Mouse (Mus musculus) hindbrain, postnatal 0 days (tissue): ENCODE results near the gene Ralbp1. TPM values are rescaled to one million over a fixed set of nuclear protein-coding genes. Genes with fewer than 3 reads are reported as not detected.

Experiments used
- ATAC-seq: fragments of 200-750 bp; cut with Nextera tagmentation; 2 replicates; pipeline ENCODE4 v1.8.0; 2017; ENCODE audit warnings: mild to moderate bottlenecking, moderate TSS enrichment, moderate library complexity
- DNase-seq: peaks from one replicate; pipeline ENCODE4 v3.0.0-alpha.2; 2015; ENCODE audit warnings: low spot score
- H3K27ac ChIP-seq: fragments of 300-500 bp; sonication (generic); 2 replicates; pipeline ENCODE4 v1.5.1; 2014; ENCODE audit warnings: mild to moderate bottlenecking
- H3K27me3 ChIP-seq: fragments of 300-500 bp; sonication (generic); 2 replicates; pipeline ENCODE4 v1.6.1; 2014; ENCODE audit warnings: low read length, mixed read lengths; ENCODE audit not compliant: insufficient read depth
- H3K36me3 ChIP-seq: fragments of 300-500 bp; sonication (generic); 2 replicates; pipeline ENCODE4 v1.6.1; 2014; ENCODE audit warnings: low read length, mixed read lengths; ENCODE audit not compliant: insufficient read depth
- H3K4me1 ChIP-seq: fragments of 300-500 bp; sonication (generic); 2 replicates; pipeline ENCODE4 v1.6.1; 2014; ENCODE audit warnings: antibody characterized with exemption, low read length, mixed read lengths; ENCODE audit not compliant: insufficient read depth
- H3K4me2 ChIP-seq: fragments of 300-500 bp; sonication (generic); 2 replicates; pipeline ENCODE4 v1.6.1; 2014; ENCODE audit warnings: low read depth, mild to moderate bottlenecking, low read length, moderate library complexity, mixed read lengths
- H3K4me3 ChIP-seq: fragments of 300-500 bp; sonication (generic); 2 replicates; pipeline ENCODE4 v1.5.1; 2014; ENCODE audit warnings: low read length
- H3K9ac ChIP-seq: fragments of 300-500 bp; sonication (generic); replicated peaks from 2 replicates; pipeline ENCODE4 v1.6.1; 2014; ENCODE audit warnings: mild to moderate bottlenecking, low read length, moderate library complexity, mixed read lengths
- H3K9me3 ChIP-seq: fragments of 300-500 bp; sonication (generic); 2 replicates; pipeline ENCODE4 v1.6.1; 2016; ENCODE audit warnings: low read length, mixed read lengths
- CTCF ChIP-seq: IDR thresholded peaks from 2 replicates; pipeline ENCODE4 v1.5.1; 2016; ENCODE audit warnings: antibody characterized with exemption, control low read depth, low read depth
- WGBS: fragments of 180-500 bp; shearing (Covaris S2); extraction: QIAGEN DNeasy Blood & Tissue Kit; methylation state at CpG from one replicate; pipeline ENCODE4 v1.1.7; 2014; 5-methylcytosine and 5-hydroxymethylcytosine counted together
- polyA plus RNA-seq: library from polyadenylated mRNA; unstranded; fragments of >200 nt; fragmentation: Nextera tagmentation; extraction: Ambion mirVana; gene quantifications from 2 replicates; pipeline ENCODE4 v1.2.1, GENCODE M21; 2015
- total RNA-seq: library from RNA; depleted of rRNA; stranded (reverse); fragments of >200 nt; gene quantifications from 2 replicates; pipeline ENCODE4 v1.2.3, GENCODE M21; 2014; rRNA removed

Ralbp1 gene
- total and polyA plus RNA-seq, 2 experiments from 2014 or later = 35.9 to 54.0 TPM

GRCm38 (mm10) chr17:65811032-65811431 lies 74.6 kb downstream of the Ralbp1 start:
- no peak for DNase-seq
- no peak for TF ChIP-seq CTCF
- Histone ChIP-seq H3K4me2 (no peak overlapping the region), H3K36me3 (peaks cover 33% of the 10 kb centered on the region), H3K9ac (no peak overlapping the region), H3K27ac (no peak overlapping the region), H3K9me3 (no peaks in the 10 kb centered on the region), H3K4me3 (no peak overlapping the region), H3K4me1 (no peaks in the 10 kb centered on the region), H3K27me3 (no peaks in the 10 kb centered on the region)
- WGBS = 89% methylated on average over 5 of the region's 5 CpGs
- ATAC-seq = no peak

GRCm38 (mm10) chr17:65806416-65806815 lies 79.2 kb downstream of the Ralbp1 start:
- no peak overlapping the region for H3K27ac ChIP-seq
- H3K36me3 ChIP-seq = no peaks in the 10 kb centered on the region; the same call in 1 of the 2 replicates
- no peak for TF ChIP-seq CTCF
- H3K9ac ChIP-seq = no peak overlapping the region
- ATAC-seq = no peak
- no peak overlapping the region for H3K4me3 ChIP-seq
- no peaks in the 10 kb centered on the region for H3K27me3 ChIP-seq
- H3K9me3 ChIP-seq = no peaks in the 10 kb centered on the region
- DNase-seq = no peak
- 86% methylated on average over 2 of the region's 2 CpGs for WGBS
- H3K4me2 ChIP-seq = no peak overlapping the region
- no peaks in the 10 kb centered on the region for H3K4me1 ChIP-seq

GRCm38 (mm10) chr17:65805966-65806365 lies 79.6 kb downstream of the Ralbp1 start:
- no peak overlapping the region for H3K9ac ChIP-seq
- H3K4me2 ChIP-seq = no peak overlapping the region
- no peak for ATAC-seq
- 81% methylated on average over 4 of the region's 4 CpGs for WGBS
- H3K9me3 ChIP-seq = no peaks in the 10 kb centered on the region
- H3K27me3 ChIP-seq = no peaks in the 10 kb centered on the region
- H3K4me3 ChIP-seq = no peak overlapping the region
- no peaks in the 10 kb centered on the region; the same call in 1 of the 2 replicates for H3K36me3 ChIP-seq
- no peak for TF ChIP-seq CTCF
- no peaks in the 10 kb centered on the region for H3K4me1 ChIP-seq
- DNase-seq = no peak
- H3K27ac ChIP-seq = no peak overlapping the region

- Histone ChIP-seq H3K27me3 (no peaks in the 10 kb centered on the region), H3K9me3 (no peaks in the 10 kb centered on the region), H3K4me3 (no peak overlapping the region), H3K9ac (no peak overlapping the region), H3K4me2 (no peak overlapping the region), H3K4me1 (no peaks in the 10 kb centered on the region), H3K36me3 (no peaks in the 10 kb centered on the region), H3K27ac (no peak overlapping the region)
- 85% methylated on average over 4 of the region's 4 CpGs for WGBS
- no peak for TF ChIP-seq CTCF
- no peak for DNase-seq
- no peak for ATAC-seq
Measured at GRCm38 (mm10) chr17:65802026-65802425, 83.6 kb downstream of the Ralbp1 start.

- TF ChIP-seq CTCF = no peak
- H3K4me2 ChIP-seq = no peak overlapping the region
- H3K4me1 ChIP-seq = no peaks in the 10 kb centered on the region
- no peak overlapping the region for H3K4me3 ChIP-seq
- H3K27me3 ChIP-seq = no peaks in the 10 kb centered on the region
- DNase-seq (no peak), ATAC-seq (no peak)
- H3K27ac ChIP-seq = no peak overlapping the region
- no peaks in the 10 kb centered on the region for H3K9me3 ChIP-seq
- no peak overlapping the region for H3K9ac ChIP-seq
- no peaks in the 10 kb centered on the region for H3K36me3 ChIP-seq
- 87% methylated on average over 6 of the region's 6 CpGs for WGBS
Measured at GRCm38 (mm10) chr17:65800451-65800850, 85.1 kb downstream of the Ralbp1 start.

- Histone ChIP-seq H3K4me3 (no peak overlapping the region), H3K4me1 (no peaks in the 10 kb centered on the region), H3K9me3 (no peaks in the 10 kb centered on the region), H3K9ac (no peak overlapping the region), H3K27me3 (no peaks in the 10 kb centered on the region), H3K36me3 (no peaks in the 10 kb centered on the region), H3K27ac (no peak overlapping the region), H3K4me2 (no peak overlapping the region)
- 85% methylated on average over 1 of the region's 1 CpGs for WGBS
- DNase-seq = no peak
- no peak for TF ChIP-seq CTCF
- ATAC-seq = no peak
Measured at GRCm38 (mm10) chr17:65799353-65799752, 86.2 kb downstream of the Ralbp1 start.

GRCm38 (mm10) chr17:65798446-65798845 lies 87.2 kb downstream of the Ralbp1 start:
- 69% methylated on average over 4 of the region's 4 CpGs for WGBS
- H3K36me3 ChIP-seq = no peaks in the 10 kb centered on the region

More at GRCm38 (mm10) chr17:65798446-65798845, 87.2 kb downstream of the Ralbp1 start:
- no peak overlapping the region for H3K4me3 ChIP-seq
- TF ChIP-seq CTCF = no peak
- no peaks in the 10 kb centered on the region for H3K27me3 ChIP-seq
- no peak overlapping the region for H3K9ac ChIP-seq
- H3K4me1 ChIP-seq = no peaks in the 10 kb centered on the region
- H3K27ac ChIP-seq = no peak overlapping the region
- DNase-seq = no peak
- H3K9me3 ChIP-seq = no peaks in the 10 kb centered on the region
- no peak overlapping the region for H3K4me2 ChIP-seq
- ATAC-seq = no peak

Other genes starting within 250 kb of the Ralbp1 start
- not detected in 2 replicates for gene Txndc2, start 243.6 kb downstream of the Ralbp1 start, total RNA-seq
- 0.10 and 0.13 TPM in 2 replicates for gene Txndc2, start 243.6 kb downstream of the Ralbp1 start, polyA plus RNA-seq
- 88.1 and 89.8 TPM in 2 replicates for gene Rab31, start 113.0 kb downstream of the Ralbp1 start, total RNA-seq
- 67.2 and 70.9 TPM in 2 replicates for gene Rab31, start 113.0 kb downstream of the Ralbp1 start, polyA plus RNA-seq
- gene Ppp4r1, start 103.2 kb downstream of the Ralbp1 start, total RNA-seq = 39.4 and 48.6 TPM in 2 replicates
- gene Ppp4r1, start 103.2 kb downstream of the Ralbp1 start, polyA plus RNA-seq = 24.9 and 26.2 TPM in 2 replicates
- gene Twsg1, start 65.4 kb upstream of the Ralbp1 start, total RNA-seq = 39.8 and 45.4 TPM in 2 replicates
- 45.4 and 45.7 TPM in 2 replicates for gene Twsg1, start 65.4 kb upstream of the Ralbp1 start, polyA plus RNA-seq
- 37.2 and 41.5 TPM in 2 replicates for gene Ankrd12, start 191.3 kb upstream of the Ralbp1 start, total RNA-seq
- 171 and 173 TPM in 2 replicates for gene Ankrd12, start 191.3 kb upstream of the Ralbp1 start, polyA plus RNA-seq
- 73.4 and 73.6 TPM in 2 replicates for gene Ndufv2, start 215.8 kb upstream of the Ralbp1 start, total RNA-seq
- gene Ndufv2, start 215.8 kb upstream of the Ralbp1 start, polyA plus RNA-seq = 481 and 484 TPM in 2 replicates
- gene Washc1, start 225.7 kb upstream of the Ralbp1 start, total RNA-seq = 60.9 and 61.5 TPM in 2 replicates
- 41.4 and 41.9 TPM in 2 replicates for gene Washc1, start 225.7 kb upstream of the Ralbp1 start, polyA plus RNA-seq
- gene Ddx11, start 237.7 kb upstream of the Ralbp1 start, total RNA-seq = 12.4 and 13.9 TPM in 2 replicates
- gene Ddx11, start 237.7 kb upstream of the Ralbp1 start, polyA plus RNA-seq = 4.0 and 5.0 TPM in 2 replicates